Mouse (Mus musculus) heart, postnatal 0 days (tissue): ENCODE measurements around the gene Vasn. TPM values are rescaled to one million over a fixed set of nuclear protein-coding genes. Genes with fewer than 3 reads are reported as not detected.

Source experiments
- ATAC-seq: fragments of 200-750 bp; cut with Nextera tagmentation; 2 replicates; pipeline ENCODE4 v1.8.0; 2017; ENCODE audit warnings: low read depth, moderate number of reproducible peaks, moderate library complexity; ENCODE audit not compliant: insufficient read depth
- DNase-seq: peaks from one replicate; pipeline ENCODE4 v3.0.0-alpha.2; 2016; ENCODE audit warnings: low spot score
- H3K27ac ChIP-seq: fragments of 300-500 bp; sonication (generic); 2 replicates; pipeline ENCODE4 v1.5.1; 2014; ENCODE audit warnings: low read depth, mild to moderate bottlenecking
- H3K27me3 ChIP-seq: fragments of 300-500 bp; sonication (generic); 2 replicates; pipeline ENCODE4 v1.6.1; 2014; ENCODE audit warnings: low read length, mixed read lengths; ENCODE audit not compliant: control insufficient read depth, insufficient read depth
- H3K36me3 ChIP-seq: fragments of 300-500 bp; sonication (generic); replicated peaks from 2 replicates; pipeline ENCODE4 v1.6.1; 2014; ENCODE audit warnings: low read length, mixed read lengths; ENCODE audit not compliant: control insufficient read depth, insufficient read depth
- H3K4me1 ChIP-seq: fragments of 300-500 bp; sonication (generic); 2 replicates; pipeline ENCODE4 v1.6.1; 2014; ENCODE audit warnings: antibody characterized with exemption; ENCODE audit not compliant: control insufficient read depth, insufficient read depth
- H3K4me2 ChIP-seq: fragments of 300-500 bp; sonication (generic); 2 replicates; pipeline ENCODE4 v1.6.1; 2014; ENCODE audit warnings: low read depth, mild to moderate bottlenecking, low read length, moderate library complexity
- H3K4me3 ChIP-seq: fragments of 300-500 bp; sonication (generic); 2 replicates; pipeline ENCODE4 v1.5.1; 2014; ENCODE audit warnings: low read depth, low read length
- H3K9ac ChIP-seq: fragments of 300-500 bp; sonication (generic); replicated peaks from 2 replicates; pipeline ENCODE4 v1.6.1; 2014; ENCODE audit warnings: low read depth, low read length, mixed read lengths
- H3K9me3 ChIP-seq: fragments of 300-500 bp; sonication (generic); replicated peaks from 2 replicates; pipeline ENCODE4 v1.6.1; 2016; ENCODE audit warnings: low read length; ENCODE audit not compliant: control insufficient read depth
- CTCF ChIP-seq: IDR thresholded peaks from 2 replicates; pipeline ENCODE4 v1.5.1; 2016; ENCODE audit warnings: antibody characterized with exemption, control low read depth, low read depth
- EP300 ChIP-seq: IDR thresholded peaks from 2 replicates; pipeline ENCODE4 v1.6.1; 2016; ENCODE audit warnings: antibody characterized with exemption, low read depth
- WGBS: fragments of 180-500 bp; shearing (Covaris S2); extraction: QIAGEN DNeasy Blood & Tissue Kit; methylation state at CpG from one replicate; pipeline ENCODE4 v1.1.7; 2014; 5-methylcytosine and 5-hydroxymethylcytosine counted together
- polyA plus RNA-seq: library from polyadenylated mRNA; unstranded; fragments of >200 nt; fragmentation: Nextera tagmentation; extraction: Ambion mirVana; gene quantifications from 2 replicates; pipeline ENCODE4 v1.2.1, GENCODE M21; 2015
- total RNA-seq: library from RNA; depleted of rRNA; stranded (reverse); fragments of >200 nt; gene quantifications from 2 replicates; pipeline ENCODE4 v1.2.3, GENCODE M21; 2014; ENCODE audit warnings: low replicate concordance; rRNA removed

The Vasn gene
- 38.7 and 64.8 TPM in 2 replicates for total RNA-seq
- polyA plus RNA-seq, result 8.1 and 9.3 TPM in 2 replicates

DNA sequence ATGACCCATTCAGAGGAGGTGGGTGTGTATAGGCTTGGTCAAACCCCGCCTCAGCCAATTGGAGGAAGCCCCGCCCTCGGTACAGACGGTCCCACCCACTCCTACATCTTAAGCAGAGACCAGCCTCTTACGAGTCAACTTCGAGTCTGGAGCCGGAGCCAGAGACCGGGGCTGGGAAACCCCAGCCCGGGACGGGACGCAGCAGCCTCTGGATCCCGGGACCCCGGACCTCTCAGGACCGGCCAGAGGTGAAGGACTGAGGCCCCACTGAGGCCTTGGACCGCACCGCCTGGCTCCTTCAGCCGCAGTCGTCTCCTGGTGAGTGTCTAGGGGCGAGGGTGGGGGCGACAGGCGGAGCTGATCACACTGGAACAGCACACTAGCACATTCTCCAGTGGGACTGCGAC lies at the start of gene Vasn, which contains the start of gene Dnaja3:
Vasn (plus strand) TSS at position 111 of the 407 bp plus-strand sequence.
Dnaja3 (plus strand) TSS at position 159 of the 407 bp plus-strand sequence.
- Histone ChIP-seq H3K27ac (peak within 1 kb of the TSS; percentile 93), H3K36me3 (no peaks in the 10 kb centered on the region), H3K4me1 (peaks cover 55% of the 10 kb centered on the region), H3K27me3 (no peaks in the 10 kb centered on the region), H3K9me3 (no peaks in the 10 kb centered on the region), H3K9ac (peak within 1 kb of the TSS; percentile 73), H3K4me2 (peak within 1 kb of the TSS; percentile 75), H3K4me3 (peak within 1 kb of the TSS; percentile 71)
- under 1% methylated on average over 22 of the region's 22 CpGs for WGBS
- ATAC-seq, result peak; percentile 78
- DNase-seq, result peak; percentile 91
- TF ChIP-seq CTCF (no peak), EP300 (no peak)

DNA sequence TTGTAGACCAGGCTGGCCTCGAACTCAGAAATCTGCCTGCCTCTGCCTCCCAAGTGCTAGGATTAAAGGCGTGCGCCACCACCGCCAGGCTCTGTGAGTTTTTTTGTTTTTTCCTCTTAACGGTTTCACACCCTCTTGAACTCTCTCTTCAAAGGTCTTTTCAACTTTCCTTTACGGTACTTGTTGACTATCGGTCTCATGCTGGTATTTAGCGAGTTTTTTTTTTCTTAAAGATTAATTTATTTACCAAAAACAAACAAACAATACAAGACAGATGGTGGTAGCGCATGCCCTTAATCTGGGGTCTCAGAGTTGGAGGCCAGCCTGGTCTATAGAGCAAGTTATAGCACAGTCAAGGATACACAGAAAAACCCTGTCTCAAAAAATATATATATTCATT lies 49.5 kb upstream of the Vasn start:
- 95% methylated on average over 9 of the region's 9 CpGs for WGBS
- Histone ChIP-seq H3K36me3 (peaks cover 14% of the 10 kb centered on the region; the same call in 1 of the 2 replicates), H3K9me3 (no peaks in the 10 kb centered on the region), H3K4me2 (no peak overlapping the region), H3K4me1 (peaks cover 23% of the 10 kb centered on the region), H3K4me3 (no peak overlapping the region), H3K27ac (no peak overlapping the region), H3K9ac (no peak overlapping the region), H3K27me3 (no peaks in the 10 kb centered on the region)
- DNase-seq (peak; percentile 41), ATAC-seq (no peak)
- no peak for TF ChIP-seq CTCF
- no peak for TF ChIP-seq EP300

DNA sequence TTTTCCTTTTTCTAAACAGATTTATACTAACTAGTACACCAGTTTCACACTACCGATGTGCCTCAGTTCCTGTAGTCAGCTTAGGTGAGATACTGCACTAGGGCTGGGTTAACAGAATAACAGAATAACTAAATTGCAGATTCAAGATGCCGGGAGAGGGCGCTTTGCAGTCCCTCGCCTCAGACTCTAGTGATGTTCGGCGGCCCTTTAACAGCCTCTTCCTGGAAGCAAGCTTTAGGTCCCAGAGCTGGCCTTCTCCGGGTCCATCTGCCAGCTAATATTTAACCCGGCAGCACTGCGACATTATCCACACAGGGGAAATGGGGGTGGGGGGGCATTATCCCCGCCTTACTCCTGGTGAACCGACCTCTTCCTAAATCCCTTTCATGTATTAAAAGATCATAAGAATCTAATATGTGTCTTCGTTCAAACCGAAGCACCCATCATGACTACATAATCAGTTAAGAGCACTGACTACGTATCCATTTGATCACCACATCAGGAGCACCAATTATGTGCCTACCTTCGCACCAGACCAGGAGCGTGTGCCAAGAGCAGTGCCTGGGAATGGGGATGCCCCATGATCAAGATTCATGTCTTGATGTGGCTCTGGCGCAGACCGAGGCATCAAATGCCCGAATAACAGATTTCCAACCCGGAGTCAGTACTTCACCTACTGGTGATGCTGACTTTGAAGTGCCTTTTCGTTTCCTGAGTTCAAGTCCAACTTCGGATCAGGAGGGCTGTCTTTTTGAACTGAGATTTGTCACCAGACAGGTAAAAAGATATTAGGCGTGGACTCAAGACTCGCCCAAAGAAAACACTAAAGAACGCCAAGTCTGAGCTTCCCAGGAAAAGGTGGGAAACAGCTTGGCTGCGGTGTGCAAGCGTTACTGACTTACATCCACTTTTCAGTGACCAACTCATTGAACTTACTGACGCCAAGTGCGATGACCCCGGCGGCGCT lies 46.5 kb upstream of the Vasn start:
- peak; percentile 42 for TF ChIP-seq CTCF
- no peak for TF ChIP-seq EP300
- Histone ChIP-seq H3K4me2 (peak overlapping the region; percentile 91), H3K9ac (peak overlapping the region; percentile 86), H3K4me3 (peak overlapping the region; percentile 82), H3K27ac (peak overlapping the region; percentile 94), H3K4me1 (peaks cover 35% of the 10 kb centered on the region), H3K36me3 (peaks cover 14% of the 10 kb centered on the region; the same call in 1 of the 2 replicates), H3K9me3 (no peaks in the 10 kb centered on the region), H3K27me3 (no peaks in the 10 kb centered on the region)
- DNase-seq (peak; percentile 85), ATAC-seq (peak; percentile 12; the same call in 1 of the 2 replicates)
- WGBS, result 14% methylated on average over 32 of the region's 32 CpGs

DNA sequence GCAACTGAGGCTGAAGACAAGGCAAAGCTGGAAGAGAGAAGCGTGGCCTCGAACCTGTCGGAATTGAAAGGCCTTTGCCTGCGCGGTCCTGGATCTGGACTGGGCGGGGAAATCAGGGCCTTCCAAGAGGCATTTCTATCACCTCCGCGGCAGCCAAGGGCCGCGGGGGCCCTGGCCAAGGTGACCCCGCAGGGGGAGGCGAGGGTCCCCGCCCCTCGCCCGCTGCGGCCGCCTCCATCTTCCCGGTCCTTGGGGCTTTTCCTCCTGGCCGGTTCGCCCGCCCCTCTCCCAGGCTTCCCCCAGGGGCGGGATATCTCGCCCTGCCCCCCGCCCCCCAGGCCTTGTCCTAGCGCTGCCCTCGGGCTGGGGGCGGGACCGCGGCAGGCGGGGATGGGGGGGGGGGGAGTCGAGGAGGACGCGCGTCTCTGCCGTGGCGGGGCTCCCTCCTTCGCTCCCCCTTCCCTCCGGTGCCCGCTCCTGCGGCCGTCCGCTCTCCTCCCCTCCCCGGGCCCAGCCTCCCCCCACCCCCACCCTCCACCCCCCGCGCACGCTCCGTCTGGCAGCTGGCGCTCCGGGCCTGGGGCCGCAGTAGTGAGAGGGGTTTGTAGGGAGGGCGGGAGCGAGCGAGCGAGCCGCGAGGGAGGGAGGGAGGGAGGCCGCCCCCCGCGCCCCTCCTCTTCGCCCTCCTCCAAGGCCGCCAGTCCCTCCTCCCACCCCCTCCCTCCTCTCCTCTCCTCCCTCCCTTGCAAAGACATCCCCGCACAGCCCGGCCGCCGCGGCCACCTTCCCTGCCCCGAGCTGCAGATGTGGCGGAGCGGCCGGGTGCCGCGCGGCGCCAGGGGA lies 45.5 kb upstream of the Vasn start, which contains the start of gene Glis2:
Glis2 (plus strand) TSS at position 743 of the 843 bp plus-strand sequence.
- H3K9ac ChIP-seq, result peak within 1 kb of the TSS; percentile 86
- peak within 1 kb of the TSS; percentile 82 for H3K4me3 ChIP-seq
- peak within 1 kb of the TSS; percentile 94 for H3K27ac ChIP-seq
- H3K27me3 ChIP-seq, result no peaks in the 10 kb centered on the region
- H3K4me1 ChIP-seq, result peaks cover 45% of the 10 kb centered on the region
- H3K9me3 ChIP-seq, result no peaks in the 10 kb centered on the region
- DNase-seq, result peak; percentile 90
- ATAC-seq, result peak; percentile 80
- peaks cover 14% of the 10 kb centered on the region; the same call in 1 of the 2 replicates for H3K36me3 ChIP-seq
- no peak for TF ChIP-seq CTCF
- TF ChIP-seq EP300, result no peak
- peak within 1 kb of the TSS; percentile 91 for H3K4me2 ChIP-seq
- under 1% methylated on average over 34 of the region's 74 CpGs for WGBS
